In genomic region chr12:3981350-3982131, GRCm38 (mm10) we compare ENCODE assay signal across 8 mouse cellular contexts. TPM values are rescaled to one million over a fixed set of nuclear protein-coding genes. Genes with fewer than 3 reads are reported as not detected.
DNase-seq lines count a peak whose midpoint lies in the region; ATAC-seq and TF ChIP-seq lines count a peak whose summit lies in the region.

No protein-coding gene starts in this region.

- H3K4me3 ChIP-seq in hindbrain, embryonic 12.5 days: peak overlapping the region; percentile 39
- peak overlapping the region; percentile 37 for H3K4me3 ChIP-seq in lung, postnatal 0 days (ENCODE audit: low read depth, low read length)

- ATAC-seq in hindbrain, embryonic 12.5 days (ENCODE audit: low FRiP score): peak; percentile 73
- peak; percentile 96 for ATAC-seq in lung, postnatal 0 days

- H3K4me2 ChIP-seq in hindbrain, embryonic 12.5 days (replicated peaks): peak overlapping the region; percentile 80
- H3K4me2 ChIP-seq in lung, postnatal 0 days (replicated peaks; ENCODE audit: low read depth, low read length): peak overlapping the region; percentile 71

- WGBS in hindbrain, embryonic 12.5 days: 1% methylated on average over 41 of the region's 41 CpGs
- under 1% methylated on average over 41 of the region's 41 CpGs for WGBS in lung, postnatal 0 days

- H3K27ac ChIP-seq in hindbrain, embryonic 12.5 days: peak overlapping the region; percentile 25; the same call in 1 of the 2 replicates
- peak overlapping the region; percentile 38; the same call in 1 of the 2 replicates for H3K27ac ChIP-seq in lung, postnatal 0 days (ENCODE audit: low read length)

- TF ChIP-seq CTCF in lung, postnatal 0 days (IDR thresholded peaks at IDR 0.05): no peak

- H3K9me3 ChIP-seq in hindbrain, embryonic 12.5 days (replicated peaks): no peaks in the 10 kb centered on the region
- no peaks in the 10 kb centered on the region for H3K9me3 ChIP-seq in lung, postnatal 0 days (ENCODE audit: low read length)

- peak; percentile 99 for DNase-seq in R1 (ENCODE audit: low read depth, low spot score)
- DNase-seq in cerebellum, postnatal 10 days: peak; percentile 81 to 84
- peak; percentile 70 to 73 for DNase-seq in frontal cortex, postnatal 10 days (ENCODE audit: low spot score in 2 of 2)
- peak; percentile 67 to 78 for DNase-seq in layer of hippocampus, postnatal 10 days (ENCODE audit: low spot score in 2 of 2)
- peak; percentile 97 for DNase-seq in lung, postnatal 0 days (ENCODE audit: low spot score)
- DNase-seq in ovary, postnatal 10 days (ENCODE audit: low spot score): peak; percentile 50
- peak; percentile 80 for DNase-seq in thymus, postnatal 25 days

- H3K27me3 ChIP-seq in hindbrain, embryonic 12.5 days: peaks cover 5% of the 10 kb centered on the region; the same call in 1 of the 2 replicates
- H3K27me3 ChIP-seq in lung, postnatal 0 days (replicated peaks; ENCODE audit: insufficient read depth, low read length): no peaks in the 10 kb centered on the region

- TF ChIP-seq EP300 in lung, postnatal 0 days (IDR thresholded peaks at IDR 0.05): no peak

- peaks cover 15% of the 10 kb centered on the region for H3K4me1 ChIP-seq in hindbrain, embryonic 12.5 days
- H3K4me1 ChIP-seq in lung, postnatal 0 days (ENCODE audit: insufficient read depth, low read depth, low read length): peaks cover 5% of the 10 kb centered on the region; the same call in 1 of the 2 replicates

- H3K36me3 ChIP-seq in hindbrain, embryonic 12.5 days: peaks cover 39% of the 10 kb centered on the region
- no peaks in the 10 kb centered on the region for H3K36me3 ChIP-seq in lung, postnatal 0 days (ENCODE audit: insufficient read depth, low read length)

- peak overlapping the region; percentile 59 for H3K9ac ChIP-seq in hindbrain, embryonic 12.5 days
- no peak overlapping the region for H3K9ac ChIP-seq in lung, postnatal 0 days (replicated peaks; ENCODE audit: low read depth)

RNA-seq across cellular contexts. Expression of gene Pomc, which starts 26.8 kb away (rescaled TPM):
- polyA plus RNA-seq in hindbrain, embryonic 12.5 days (2016; fragmentation: Nextera tagmentation; extraction: Ambion mirVana): 5.1 and 6.4 TPM in 2 replicates
- 1 to 10 TPM; 2.2 to 2.5 TPM for total RNA-seq in layer of hippocampus, postnatal 10 days (2021)
- 1.1 TPM in 2 replicates for polyA plus RNA-seq in lung, postnatal 0 days (2015; fragmentation: Nextera tagmentation; extraction: Ambion mirVana)

RNA-seq across cellular contexts. Expression of gene Efr3b, which starts 57.2 kb away (rescaled TPM):
- polyA plus RNA-seq in hindbrain, embryonic 12.5 days (2016; fragmentation: Nextera tagmentation; extraction: Ambion mirVana): 33.1 and 36.8 TPM in 2 replicates
- 10 to 100 TPM; 95.3 to 97.8 TPM for total RNA-seq in layer of hippocampus, postnatal 10 days (2021)
- 1.1 and 1.5 TPM in 2 replicates for polyA plus RNA-seq in lung, postnatal 0 days (2015; fragmentation: Nextera tagmentation; extraction: Ambion mirVana)

Comparison
In these comparisons a context has a peak if more than half of its experiments do, and no peak if none do; other contexts are left out.
1. Peak in every context shown above with its lines: DNase-seq, ATAC-seq, H3K4me3 ChIP-seq and H3K27ac ChIP-seq.
2. RNA of gene Efr3b, which starts 57.2 kb away (polyA plus RNA-seq): 33.1 to 36.8 TPM in hindbrain, embryonic 12.5 days; 1.1 to 1.5 TPM in lung, postnatal 0 days; every median in the first group is over 10 times any median in the second.